9 mouse cellular contexts compared by ENCODE assay signal in genomic region chr11:94676308-94676707, GRCm38 (mm10). TPM values are rescaled to one million over a fixed set of nuclear protein-coding genes. Genes with fewer than 3 reads are reported as not detected.
DNase-seq lines count a peak whose midpoint lies in the region; ATAC-seq lines count a peak whose summit lies in the region.
"Had no signal": no experiment of that assay in that cellular context is flagged by ENCODE, and none has a peak within 500 bp of the region (broad histone marks: within the 10 kb centered on the region; RNA-seq: fewer than 3 reads in every experiment).

No protein-coding gene starts in this region.

- no peak overlapping the region; the same call in 1 of the 2 replicates for H3K27ac ChIP-seq in kidney, embryonic 16.5 days (ENCODE audit: low read length)
- H3K27ac ChIP-seq in embryonic facial prominence, embryonic 12.5 days, result peak overlapping the region; percentile 96; the same call in 1 of the 2 replicates
- H3K27ac ChIP-seq in intestine, embryonic 16.5 days (ENCODE audit: low read length), result peak overlapping the region; percentile 88; the same call in 1 of the 2 replicates

- WGBS in kidney, embryonic 16.5 days, result 41% methylated on average over 4 of the region's 4 CpGs
- WGBS in embryonic facial prominence, embryonic 12.5 days, result 47% methylated on average over 4 of the region's 4 CpGs
- WGBS in intestine, embryonic 16.5 days, result 42% methylated on average over 4 of the region's 4 CpGs

- DNase-seq in kidney, postnatal 14 days, result no peak
- DNase-seq in neural tube, embryonic 10.5 days (ENCODE audit: extremely low spot score, low spot score), result peak; percentile 34
- DNase-seq in thymus, postnatal 10 days (ENCODE audit: low spot score in 2 of 2), result no peak
- no peak for DNase-seq in layer of hippocampus, postnatal 10 days (ENCODE audit: low spot score in 2 of 2)
- DNase-seq in spleen, postnatal 4 days (ENCODE audit: low spot score in 2 of 2), result no peak

- H3K27me3 ChIP-seq in kidney, embryonic 16.5 days (ENCODE audit: insufficient read depth, low read length), result no peaks in the 10 kb centered on the region
- no peaks in the 10 kb centered on the region for H3K27me3 ChIP-seq in embryonic facial prominence, embryonic 12.5 days
- no peaks in the 10 kb centered on the region for H3K27me3 ChIP-seq in intestine, embryonic 16.5 days (replicated peaks; ENCODE audit: control insufficient read depth, insufficient read depth, low read length)

- H3K9ac ChIP-seq in kidney, embryonic 16.5 days (replicated peaks; ENCODE audit: low read length), result peak overlapping the region; percentile 98
- H3K9ac ChIP-seq in embryonic facial prominence, embryonic 12.5 days, result peak overlapping the region; percentile 97
- peak overlapping the region; percentile 99 for H3K9ac ChIP-seq in intestine, embryonic 16.5 days (ENCODE audit: low read depth, low read length)

- H3K4me3 ChIP-seq in kidney, embryonic 16.5 days (ENCODE audit: low read length), result peak overlapping the region; percentile 94
- peak overlapping the region; percentile 95 for H3K4me3 ChIP-seq in embryonic facial prominence, embryonic 12.5 days
- peak overlapping the region; percentile 100 for H3K4me3 ChIP-seq in intestine, embryonic 16.5 days (ENCODE audit: low read length)

- 0 out of 2 replicates have a peak, but pooled peaks cover 2% of the 10 kb centered on the region for H3K9me3 ChIP-seq in kidney, embryonic 16.5 days (ENCODE audit: low read length)
- H3K9me3 ChIP-seq in embryonic facial prominence, embryonic 12.5 days, result no peaks in the 10 kb centered on the region
- no peaks in the 10 kb centered on the region for H3K9me3 ChIP-seq in intestine, embryonic 16.5 days (ENCODE audit: control insufficient read depth, low read length)

- peak overlapping the region; percentile 87 for H3K4me2 ChIP-seq in kidney, embryonic 16.5 days (replicated peaks; ENCODE audit: low read depth, low read length)
- H3K4me2 ChIP-seq in embryonic facial prominence, embryonic 12.5 days (replicated peaks), result peak overlapping the region; percentile 78
- H3K4me2 ChIP-seq in intestine, embryonic 16.5 days (ENCODE audit: low read depth, low read length), result peak overlapping the region; percentile 87

- peaks cover 18% of the 10 kb centered on the region for H3K4me1 ChIP-seq in kidney, embryonic 16.5 days (ENCODE audit: insufficient read depth, low read length)
- peaks cover 35% of the 10 kb centered on the region for H3K4me1 ChIP-seq in embryonic facial prominence, embryonic 12.5 days
- H3K4me1 ChIP-seq in intestine, embryonic 16.5 days (ENCODE audit: control insufficient read depth, insufficient read depth, low read length), result peaks cover 33% of the 10 kb centered on the region

- ATAC-seq in kidney, embryonic 16.5 days (ENCODE audit: low FRiP score, low TSS enrichment), result no peak; the same call in 1 of the 2 replicates
- ATAC-seq in embryonic facial prominence, embryonic 12.5 days (ENCODE audit: insufficient number of reproducible peaks, insufficient read depth, low FRiP score, low TSS enrichment), result 0 out of 2 replicates have a peak, but pooled peaks have one; percentile 8
- peak; percentile 1; the same call in 1 of the 2 replicates for ATAC-seq in intestine, embryonic 16.5 days

- no peaks in the 10 kb centered on the region for H3K36me3 ChIP-seq in kidney, embryonic 16.5 days (ENCODE audit: insufficient read depth, low read length)
- no peaks in the 10 kb centered on the region for H3K36me3 ChIP-seq in embryonic facial prominence, embryonic 12.5 days
- 0 out of 2 replicates have a peak, but pooled peaks cover 3% of the 10 kb centered on the region for H3K36me3 ChIP-seq in intestine, embryonic 16.5 days (ENCODE audit: control insufficient read depth, insufficient read depth, low read length)

RNA-seq across cellular contexts. Expression of gene Xylt2, which starts 1.0 kb away (rescaled TPM):
- polyA plus RNA-seq in kidney, embryonic 16.5 days (2015; fragmentation: Nextera tagmentation; extraction: Ambion mirVana), result 20.2 and 22.9 TPM in 2 replicates
- polyA plus RNA-seq in embryonic facial prominence, embryonic 12.5 days (2016; fragmentation: Nextera tagmentation; extraction: Ambion mirVana), result 29.0 and 29.5 TPM in 2 replicates
- polyA plus RNA-seq in intestine, embryonic 16.5 days (2015; fragmentation: Nextera tagmentation; extraction: Ambion mirVana), result 11.3 and 11.6 TPM in 2 replicates
- total RNA-seq in layer of hippocampus, postnatal 10 days (2021), result 10 to 100 TPM; 24.7 to 30.4 TPM

RNA-seq across cellular contexts. Expression of gene Eme1, which starts 22.5 kb away (rescaled TPM):
- polyA plus RNA-seq in kidney, embryonic 16.5 days (2015; fragmentation: Nextera tagmentation; extraction: Ambion mirVana), result 27.8 and 28.4 TPM in 2 replicates
- polyA plus RNA-seq in embryonic facial prominence, embryonic 12.5 days (2016; fragmentation: Nextera tagmentation; extraction: Ambion mirVana), result 33.3 and 37.5 TPM in 2 replicates
- 14.4 and 16.0 TPM in 2 replicates for polyA plus RNA-seq in intestine, embryonic 16.5 days (2015; fragmentation: Nextera tagmentation; extraction: Ambion mirVana)
- 1 to 10 TPM in 1 of 2 experiments, under 1 TPM in 1; 0.40 to 1.1 TPM for total RNA-seq in layer of hippocampus, postnatal 10 days (2021)

RNA-seq across cellular contexts. Expression of gene Mrpl27, which starts 22.7 kb away (rescaled TPM):
- polyA plus RNA-seq in kidney, embryonic 16.5 days (2015; fragmentation: Nextera tagmentation; extraction: Ambion mirVana), result 141 and 148 TPM in 2 replicates
- 139 and 142 TPM in 2 replicates for polyA plus RNA-seq in embryonic facial prominence, embryonic 12.5 days (2016; fragmentation: Nextera tagmentation; extraction: Ambion mirVana)
- polyA plus RNA-seq in intestine, embryonic 16.5 days (2015; fragmentation: Nextera tagmentation; extraction: Ambion mirVana), result 141 and 151 TPM in 2 replicates
- total RNA-seq in layer of hippocampus, postnatal 10 days (2021), result 10 to 100 TPM; 61.8 to 62.3 TPM

RNA-seq across cellular contexts. Expression of gene Gm11541, which starts 28.0 kb away (rescaled TPM):
- polyA plus RNA-seq in kidney, embryonic 16.5 days (2015; fragmentation: Nextera tagmentation; extraction: Ambion mirVana), result 0.91 and 1.2 TPM in 2 replicates
- 0.52 and 0.95 TPM in 2 replicates for polyA plus RNA-seq in embryonic facial prominence, embryonic 12.5 days (2016; fragmentation: Nextera tagmentation; extraction: Ambion mirVana)
- 0.42 and 0.50 TPM in 2 replicates for polyA plus RNA-seq in intestine, embryonic 16.5 days (2015; fragmentation: Nextera tagmentation; extraction: Ambion mirVana)
- not detected for total RNA-seq in layer of hippocampus, postnatal 10 days (2021)
- polyA plus RNA-seq: testis, adult 2 months had no signal

RNA-seq across cellular contexts. Expression of gene Lrrc59, which starts 46.7 kb away (rescaled TPM):
- polyA plus RNA-seq in kidney, embryonic 16.5 days (2015; fragmentation: Nextera tagmentation; extraction: Ambion mirVana), result 211 and 218 TPM in 2 replicates
- polyA plus RNA-seq in embryonic facial prominence, embryonic 12.5 days (2016; fragmentation: Nextera tagmentation; extraction: Ambion mirVana), result 222 and 225 TPM in 2 replicates
- polyA plus RNA-seq in intestine, embryonic 16.5 days (2015; fragmentation: Nextera tagmentation; extraction: Ambion mirVana), result 254 and 256 TPM in 2 replicates
- total RNA-seq in layer of hippocampus, postnatal 10 days (2021), result 10 to 100 TPM; 84.6 to 87.2 TPM
